Mouse (Mus musculus) frontal cortex, adult (tissue): ENCODE measurements around the gene Plxnb1.

Source experiments
- ATAC-seq: cut with Nextera tagmentation; 2 replicates; pipeline ENCODE4 v1.9.2; 2017; ENCODE audit warnings: mild to moderate bottlenecking, moderate library complexity, mixed read lengths; ENCODE audit not compliant: low TSS enrichment

The Plxnb1 gene

DNA sequence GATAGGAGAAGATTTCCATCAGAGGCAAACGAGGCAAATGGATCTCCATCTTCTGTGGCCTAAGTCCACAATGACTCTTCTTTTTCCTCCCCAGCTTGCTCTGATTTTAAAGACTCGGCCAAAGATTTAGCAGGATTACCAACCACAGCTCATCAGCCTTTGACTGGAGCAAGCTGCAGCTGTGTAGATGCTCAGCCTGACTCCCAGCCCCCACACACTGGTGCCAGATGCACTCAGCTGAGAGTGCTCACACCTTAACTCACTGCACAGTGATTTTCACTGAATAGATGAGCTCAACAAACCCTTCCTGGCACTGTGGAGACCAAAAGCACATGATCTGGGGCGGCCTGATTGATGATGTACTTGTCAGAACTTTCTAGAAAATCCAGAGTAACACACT lies 66.8 kb downstream of the Plxnb1 start, which contains the start of gene Fbxw21:
Fbxw21 (minus strand) TSS at position 101 of the 400 bp plus-strand sequence.
- ATAC-seq = no peak

DNA sequence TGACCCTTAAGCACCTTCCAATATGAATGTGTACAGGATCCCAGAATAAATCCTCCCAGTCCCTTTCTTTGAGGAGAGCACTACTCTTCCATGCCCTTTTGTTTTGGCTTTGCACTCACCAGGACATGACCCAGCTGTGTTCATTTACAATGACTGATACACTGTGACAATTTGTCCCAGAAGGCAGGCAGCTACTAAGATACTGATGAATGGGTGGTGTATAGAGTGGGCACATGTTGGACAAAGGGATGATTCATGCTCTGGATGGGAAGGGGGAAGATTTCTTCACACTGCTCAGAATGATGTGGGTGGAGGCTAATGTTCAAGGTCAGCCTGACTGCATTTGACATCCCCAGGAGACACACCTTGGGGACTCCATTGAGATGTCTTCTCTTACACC lies 72.1 kb downstream of the Plxnb1 start:
- ATAC-seq = no peak
